Mouse (Mus musculus): ENCODE results near the gene Srrm2. TPM values are rescaled to one million over a fixed set of nuclear protein-coding genes. Genes with fewer than 3 reads are reported as not detected.

Gene Srrm2
- total RNA-seq, 1 experiment, result 192 TPM

- H3K4me3 ChIP-seq (ENCODE audit: insufficient read depth in 1 of 2, low read depth in 1 of 2, low read length in 2 of 2, poor library complexity in 1 of 2, severe bottlenecking in 1 of 2), result no peak overlapping the region
- no peaks in the 10 kb centered on the region for H3K4me1 ChIP-seq (ENCODE audit: control insufficient read depth in 2 of 2, insufficient read depth in 2 of 2, low read length in 2 of 2, poor library complexity in 1 of 2)
- H3K9me3 ChIP-seq (ENCODE audit: control insufficient read depth, insufficient read depth, low read depth, low read length), result no peaks in the 10 kb centered on the region
- H3K9ac ChIP-seq (ENCODE audit: insufficient read depth, low read depth, low read length, poor library complexity, severe bottlenecking), result no peak overlapping the region
- TF ChIP-seq MAFK (IDR thresholded peaks at IDR 0.05; ENCODE audit: insufficient read depth, low read depth, low read length), result no peak
- no peak for TF ChIP-seq HCFC1 (IDR thresholded peaks at IDR 0.05; ENCODE audit: borderline replicate concordance, insufficient read depth, low read length)
- TF ChIP-seq CHD2 (IDR thresholded peaks at IDR 0.05; ENCODE audit: low read depth, low read length), result no peak
- no peak for TF ChIP-seq ZC3H11A (IDR thresholded peaks at IDR 0.05; ENCODE audit: borderline replicate concordance, low read depth, low read length)
- TF ChIP-seq ZNF384 (IDR thresholded peaks at IDR 0.05; ENCODE audit: low read depth, low read length), result no peak
- H3K27ac ChIP-seq (ENCODE audit: insufficient read depth, low read depth, low read length, poor library complexity, severe bottlenecking), result no peak overlapping the region
- H3K36me3 ChIP-seq (ENCODE audit: control insufficient read depth, insufficient read depth, low read length, poor library complexity, severe bottlenecking), result no peaks in the 10 kb centered on the region
- in situ Hi-C loops (cut with MboI; ENCODE audit: low sequenced_read_pairs in 2 of 2, unreplicated experiment in 2 of 2), result no loop called here
- DNase-seq (ENCODE audit: low read depth, low spot score), result no peak
Observed at GRCm38 (mm10) chr17:23850853-23851749, 60.8 kb downstream of the Srrm2 start.

GRCm38 (mm10) chr17:23853292-23853691, 63.0 kb downstream of the Srrm2 start:
- no peak overlapping the region for H3K27ac ChIP-seq (ENCODE audit: insufficient read depth, low read depth, low read length, poor library complexity, severe bottlenecking)
- in situ Hi-C loops (cut with MboI; ENCODE audit: low sequenced_read_pairs in 2 of 2, unreplicated experiment in 2 of 2), result no loop called here
- no peak for DNase-seq (ENCODE audit: low read depth, low spot score)
- no peak overlapping the region for H3K9ac ChIP-seq (ENCODE audit: insufficient read depth, low read depth, low read length, poor library complexity, severe bottlenecking)
- TF ChIP-seq HCFC1 (IDR thresholded peaks at IDR 0.05; ENCODE audit: borderline replicate concordance, insufficient read depth, low read length), result no peak
- TF ChIP-seq CHD2 (IDR thresholded peaks at IDR 0.05; ENCODE audit: low read depth, low read length), result no peak
- no peak for TF ChIP-seq ZC3H11A (IDR thresholded peaks at IDR 0.05; ENCODE audit: borderline replicate concordance, low read depth, low read length)
- no peak for TF ChIP-seq ZNF384 (IDR thresholded peaks at IDR 0.05; ENCODE audit: low read depth, low read length)
- TF ChIP-seq MAFK (IDR thresholded peaks at IDR 0.05; ENCODE audit: insufficient read depth, low read depth, low read length), result no peak
- H3K9me3 ChIP-seq (ENCODE audit: control insufficient read depth, insufficient read depth, low read depth, low read length), result no peaks in the 10 kb centered on the region
- H3K4me1 ChIP-seq (ENCODE audit: control insufficient read depth in 2 of 2, insufficient read depth in 2 of 2, low read length in 2 of 2, poor library complexity in 1 of 2), result no peaks in the 10 kb centered on the region
- H3K4me3 ChIP-seq (ENCODE audit: insufficient read depth in 1 of 2, low read depth in 1 of 2, low read length in 2 of 2, poor library complexity in 1 of 2, severe bottlenecking in 1 of 2), result no peak overlapping the region
- H3K36me3 ChIP-seq (ENCODE audit: control insufficient read depth, insufficient read depth, low read length, poor library complexity, severe bottlenecking), result no peaks in the 10 kb centered on the region

GRCm38 (mm10) chr17:23854229-23854765, 64.0 kb downstream of the Srrm2 start:
- in situ Hi-C loops (cut with MboI; ENCODE audit: low sequenced_read_pairs in 2 of 2, unreplicated experiment in 2 of 2), result no loop called here
- Histone ChIP-seq H3K4me3 (ENCODE audit: insufficient read depth in 1 of 2, low read depth in 1 of 2, low read length in 2 of 2, poor library complexity in 1 of 2, severe bottlenecking in 1 of 2) (no peak overlapping the region), H3K27ac (ENCODE audit: insufficient read depth, low read depth, low read length, poor library complexity, severe bottlenecking) (no peak overlapping the region)

GRCm38 (mm10) chr17:23857193-23857592, 66.9 kb downstream of the Srrm2 start:
- TF ChIP-seq CHD2 (IDR thresholded peaks at IDR 0.05; ENCODE audit: low read depth, low read length) (no peak), MAFK (IDR thresholded peaks at IDR 0.05; ENCODE audit: insufficient read depth, low read depth, low read length) (no peak), ZC3H11A (IDR thresholded peaks at IDR 0.05; ENCODE audit: borderline replicate concordance, low read depth, low read length) (no peak), ZNF384 (IDR thresholded peaks at IDR 0.05; ENCODE audit: low read depth, low read length) (no peak), HCFC1 (IDR thresholded peaks at IDR 0.05; ENCODE audit: borderline replicate concordance, insufficient read depth, low read length) (no peak)
- in situ Hi-C loops (cut with MboI; ENCODE audit: low sequenced_read_pairs in 2 of 2, unreplicated experiment in 2 of 2), result no loop called here
- no peaks in the 10 kb centered on the region for H3K4me1 ChIP-seq (ENCODE audit: control insufficient read depth in 2 of 2, insufficient read depth in 2 of 2, low read length in 2 of 2, poor library complexity in 1 of 2)
- H3K4me3 ChIP-seq (ENCODE audit: insufficient read depth in 1 of 2, low read depth in 1 of 2, low read length in 2 of 2, poor library complexity in 1 of 2, severe bottlenecking in 1 of 2), result no peak overlapping the region
- H3K9ac ChIP-seq (ENCODE audit: insufficient read depth, low read depth, low read length, poor library complexity, severe bottlenecking), result no peak overlapping the region
- H3K9me3 ChIP-seq (ENCODE audit: control insufficient read depth, insufficient read depth, low read depth, low read length), result no peaks in the 10 kb centered on the region
- no peak for DNase-seq (ENCODE audit: low read depth, low spot score)
- H3K27ac ChIP-seq (ENCODE audit: insufficient read depth, low read depth, low read length, poor library complexity, severe bottlenecking), result no peak overlapping the region
- no peaks in the 10 kb centered on the region for H3K36me3 ChIP-seq (ENCODE audit: control insufficient read depth, insufficient read depth, low read length, poor library complexity, severe bottlenecking)

More at GRCm38 (mm10) chr17:23854229-23854765, 64.0 kb downstream of the Srrm2 start:
- DNase-seq (ENCODE audit: low read depth, low spot score), result no peak
- Histone ChIP-seq H3K36me3 (ENCODE audit: control insufficient read depth, insufficient read depth, low read length, poor library complexity, severe bottlenecking) (no peaks in the 10 kb centered on the region), H3K9ac (ENCODE audit: insufficient read depth, low read depth, low read length, poor library complexity, severe bottlenecking) (no peak overlapping the region), H3K9me3 (ENCODE audit: control insufficient read depth, insufficient read depth, low read depth, low read length) (no peaks in the 10 kb centered on the region), H3K4me1 (ENCODE audit: control insufficient read depth in 2 of 2, insufficient read depth in 2 of 2, low read length in 2 of 2, poor library complexity in 1 of 2) (no peaks in the 10 kb centered on the region)
- TF ChIP-seq CHD2 (IDR thresholded peaks at IDR 0.05; ENCODE audit: low read depth, low read length) (no peak), ZC3H11A (IDR thresholded peaks at IDR 0.05; ENCODE audit: borderline replicate concordance, low read depth, low read length) (no peak), HCFC1 (IDR thresholded peaks at IDR 0.05; ENCODE audit: borderline replicate concordance, insufficient read depth, low read length) (no peak)
